Mouse (Mus musculus) 3T3-L1 (cell line): Measurements from ENCODE around the gene Cacna2d4.
A peak's percentile ranks its signal among the peaks of the same experiment; 100 is the strongest.
"Not testable (repeated sequence)": the region's sequence is repeated elsewhere in the genome, so short reads cannot be mapped to it uniquely, and the experiment has no call there.

Experiments used
- DNase-seq: peaks from one replicate; pipeline ENCODE4 v3.0.0-alpha.2; 2015; ENCODE audit warnings: low read depth, low spot score

The Cacna2d4 gene

DNA sequence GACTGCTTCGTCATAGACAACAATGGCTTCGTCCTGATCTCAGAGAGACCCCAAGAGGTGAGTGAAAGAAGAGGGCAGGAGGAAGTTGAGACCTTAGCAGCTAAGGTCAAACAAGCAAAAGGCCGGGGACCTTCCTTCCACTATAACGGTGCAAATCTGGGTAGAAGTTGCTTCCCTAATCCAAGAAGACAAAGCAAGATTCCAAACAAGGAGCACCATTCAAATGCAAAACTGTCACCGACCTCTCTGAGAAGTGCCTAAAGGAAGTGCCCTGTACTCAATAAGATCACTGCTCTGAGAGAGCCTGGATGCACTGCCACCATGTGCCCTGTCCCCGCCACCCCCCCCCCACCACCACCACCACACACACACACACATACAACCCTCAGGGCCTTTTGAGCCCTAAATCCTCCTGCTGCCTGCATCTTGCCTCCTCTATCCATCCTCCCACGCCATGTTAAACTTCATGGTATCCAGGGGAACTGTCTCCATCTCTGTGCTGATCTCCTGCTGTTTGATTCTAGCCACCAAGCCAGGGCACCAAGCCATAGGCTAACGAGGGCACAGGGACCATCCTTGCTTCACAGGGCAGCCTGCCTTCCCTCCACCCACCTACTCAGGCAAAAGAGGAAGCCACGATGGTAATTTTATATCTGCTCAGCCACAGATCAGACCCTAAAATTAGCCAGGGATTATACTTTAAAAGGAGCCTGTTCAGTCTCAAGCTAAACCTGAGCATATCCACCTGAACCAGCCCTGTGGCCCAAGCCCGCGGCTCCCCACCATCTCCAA is 102.0 kb downstream of the Cacna2d4 start:
- no peak for DNase-seq

DNA sequence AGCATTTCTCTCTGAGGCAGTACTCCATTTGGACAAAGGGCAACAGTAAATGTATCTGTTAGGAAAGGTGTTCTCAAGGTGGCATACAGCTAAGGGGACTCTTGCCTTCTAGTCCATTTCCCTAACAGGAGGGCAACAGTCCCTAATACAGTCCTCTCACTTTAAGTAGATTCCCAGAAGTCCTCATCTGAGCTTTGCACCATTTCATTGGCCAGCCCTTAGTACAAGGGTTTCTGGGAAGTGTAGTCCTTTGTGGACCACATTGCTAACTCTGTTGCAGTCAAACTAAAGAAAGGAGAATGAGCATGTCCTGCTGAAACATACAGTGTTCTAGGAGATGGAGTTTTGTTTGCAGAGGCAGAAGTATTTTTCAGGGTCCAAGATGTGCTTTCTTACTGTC is 105.1 kb downstream of the Cacna2d4 start:
- peak; percentile 53 for DNase-seq

DNA sequence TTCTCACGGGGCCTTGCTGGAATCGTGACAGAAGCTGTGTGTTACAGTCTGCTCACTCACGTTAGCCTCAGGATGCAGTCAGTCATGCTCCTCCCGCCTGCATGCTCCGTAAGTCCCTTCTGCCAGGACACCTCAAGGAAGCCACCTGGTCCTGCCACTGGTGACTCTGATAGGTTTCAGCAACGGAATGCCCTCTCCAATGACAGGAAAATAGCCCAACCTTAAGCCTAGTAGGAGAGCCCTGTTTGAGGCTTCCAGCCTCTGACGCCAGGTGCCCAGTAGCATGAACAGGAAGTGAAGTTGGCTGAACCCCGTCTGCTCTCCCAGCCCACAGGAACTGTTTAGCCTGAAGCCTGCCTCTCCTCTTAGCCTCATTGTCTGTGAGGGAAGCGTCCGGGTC is 109.9 kb downstream of the Cacna2d4 start:
- DNase-seq, result no peak

- DNase-seq, result no peak
Observed at GRCm38 (mm10) chr6:119347813-119348212, 111.5 kb downstream of the Cacna2d4 start.

DNA sequence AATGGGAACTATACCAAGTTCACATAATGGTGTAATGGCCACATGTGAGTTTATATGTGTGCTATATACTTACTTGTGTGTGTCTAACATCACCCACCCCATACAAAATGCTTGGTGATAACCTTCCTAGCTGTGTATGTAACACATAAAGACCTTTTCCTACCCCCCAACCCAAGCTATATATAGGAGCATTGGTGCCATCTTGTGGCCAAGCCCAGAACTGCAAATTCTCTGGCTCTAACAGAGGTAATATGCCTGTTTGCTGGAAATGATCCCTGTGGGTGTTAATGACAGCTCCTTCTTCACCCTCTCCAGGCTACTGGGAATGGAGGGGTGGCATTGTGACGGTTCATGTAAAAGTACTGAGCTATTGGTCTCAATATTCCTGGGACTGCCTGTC is 111.9 kb downstream of the Cacna2d4 start:
- DNase-seq, result peak; percentile 87

DNA sequence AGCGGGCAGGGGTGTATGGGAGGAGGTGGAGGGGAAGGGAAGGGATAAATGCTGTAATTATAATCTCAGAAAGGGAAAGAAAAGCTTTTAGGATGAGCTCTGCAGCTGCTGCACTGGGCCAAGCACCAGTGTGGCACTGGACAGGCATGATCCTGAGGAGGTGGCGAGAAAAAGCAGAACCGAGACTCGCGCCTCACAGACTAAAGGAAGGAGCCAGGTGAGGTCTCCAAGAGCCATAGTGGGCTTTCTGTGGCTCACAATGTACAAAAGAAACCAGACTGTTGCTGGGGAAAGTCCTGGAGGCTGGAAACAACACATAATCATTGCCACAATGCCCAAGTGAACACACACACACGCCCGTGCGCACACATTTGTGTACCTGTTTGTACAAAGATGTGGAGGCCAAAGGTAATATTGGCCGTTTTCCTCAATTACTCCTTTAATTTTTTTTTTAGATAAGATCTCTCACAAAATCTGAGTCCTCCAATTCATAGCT is 114.4 kb downstream of the Cacna2d4 start:
- no peak for DNase-seq

DNA sequence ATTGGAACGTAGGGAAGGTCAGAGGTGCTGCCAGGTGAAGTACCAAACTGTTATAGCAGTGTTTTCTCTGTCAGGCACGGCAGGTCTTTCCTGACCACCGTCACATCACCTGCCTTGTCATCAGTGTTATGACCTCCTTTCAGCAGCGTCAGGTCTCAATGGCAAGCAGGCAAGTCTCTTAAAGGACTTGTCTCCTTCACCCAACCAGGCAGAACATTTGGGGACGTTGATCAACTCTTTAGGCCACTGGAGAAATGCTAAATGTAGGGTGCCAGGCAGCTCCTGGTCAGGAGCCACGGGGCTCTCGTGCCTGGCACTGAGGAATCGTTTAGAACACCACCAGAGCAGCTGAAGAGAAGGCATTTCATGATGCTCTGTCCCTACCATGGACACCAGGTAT is 115.3 kb downstream of the Cacna2d4 start:
- no peak for DNase-seq

- DNase-seq, result no peak
Observed at GRCm38 (mm10) chr6:119352501-119352900, 116.2 kb downstream of the Cacna2d4 start.

GRCm38 (mm10) chr6:119358020-119358571 is 121.8 kb downstream of the Cacna2d4 start:
- DNase-seq, result no peak

DNA sequence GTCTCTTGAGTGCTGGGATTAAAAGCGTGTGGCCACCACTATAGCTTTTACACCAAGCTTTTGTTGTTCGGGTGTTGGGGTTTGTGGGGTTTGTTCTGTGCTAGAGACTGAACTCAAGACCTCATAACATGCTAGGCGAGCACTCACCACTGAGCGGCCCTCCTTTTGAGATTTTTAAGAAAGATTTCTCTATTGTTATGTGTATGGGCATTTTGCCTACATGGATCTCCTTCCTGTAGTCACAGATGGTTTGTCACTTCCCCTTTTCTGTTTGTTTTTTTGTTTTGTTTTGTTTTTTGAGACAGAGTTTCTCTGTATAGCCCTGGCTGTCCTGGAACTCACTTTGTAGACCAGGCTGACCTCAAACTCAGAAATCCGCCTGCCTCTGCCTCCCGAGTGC is 123.9 kb downstream of the Cacna2d4 start:
- not testable (repeated sequence) for DNase-seq

GRCm38 (mm10) chr6:119360925-119361702 is 124.8 kb downstream of the Cacna2d4 start:
- no peak for DNase-seq

DNA sequence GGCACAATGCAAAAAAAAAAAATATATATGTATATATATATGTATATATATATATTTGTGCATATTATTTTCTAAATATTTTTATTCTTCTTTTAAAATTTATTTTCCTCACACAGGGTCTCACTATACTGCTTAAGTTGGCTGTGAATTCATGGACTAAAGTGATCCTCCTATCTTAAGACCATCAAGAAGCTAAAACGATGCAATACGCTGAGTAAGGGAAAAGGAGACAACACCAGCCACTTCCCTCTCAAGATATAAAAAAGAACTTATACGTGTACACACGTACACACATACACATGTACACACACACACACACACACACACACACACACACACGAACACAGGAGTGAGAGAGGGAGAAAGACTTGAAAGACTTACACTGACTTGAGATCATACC is 127.3 kb downstream of the Cacna2d4 start:
- DNase-seq, result no peak

DNA sequence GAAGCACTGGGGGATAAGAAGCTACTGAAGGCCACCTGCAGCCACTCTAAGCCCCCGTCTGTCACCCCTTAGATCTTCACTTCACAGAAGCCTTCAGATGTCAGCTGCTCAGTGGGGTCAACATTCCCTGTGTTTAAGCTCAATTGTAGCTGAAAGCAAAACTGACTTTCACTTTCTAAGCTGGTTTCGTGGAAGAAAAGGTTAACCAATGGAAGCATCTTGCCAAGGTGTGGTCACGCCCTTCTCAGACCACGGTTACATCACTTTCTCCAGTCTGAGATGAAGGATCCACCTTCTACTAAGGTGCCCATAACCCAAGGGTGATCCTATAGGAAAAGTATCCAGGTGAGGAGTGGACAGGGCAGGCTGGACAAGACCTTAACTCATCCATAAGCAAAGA is 130.5 kb downstream of the Cacna2d4 start:
- DNase-seq, result not testable (repeated sequence)

GRCm38 (mm10) chr6:119367382-119367781 is 131.1 kb downstream of the Cacna2d4 start:
- no peak for DNase-seq

DNA sequence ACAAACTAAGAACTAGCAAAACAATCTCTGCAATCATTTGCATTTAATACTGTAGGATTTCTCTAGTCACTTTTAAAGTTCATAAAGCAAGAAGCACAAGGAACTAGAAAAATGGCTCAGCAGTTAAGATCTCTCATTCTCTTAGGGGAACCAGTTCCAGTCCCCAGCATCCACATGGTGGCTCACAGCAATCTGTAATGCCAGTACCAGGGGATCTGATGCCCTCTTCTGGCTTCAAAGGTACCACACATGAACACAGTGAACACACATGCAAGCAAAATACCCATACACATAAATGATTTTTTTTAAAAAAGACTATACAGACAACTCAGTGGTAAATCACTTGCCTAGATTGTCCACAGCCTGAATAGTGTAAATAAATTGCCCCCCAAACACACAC is 135.3 kb downstream of the Cacna2d4 start:
- DNase-seq, result no peak

GRCm38 (mm10) chr6:119372237-119372636 is 135.9 kb downstream of the Cacna2d4 start:
- no peak for DNase-seq

- no peak for DNase-seq
Observed at GRCm38 (mm10) chr6:119373000-119373705, 136.8 kb downstream of the Cacna2d4 start.

DNA sequence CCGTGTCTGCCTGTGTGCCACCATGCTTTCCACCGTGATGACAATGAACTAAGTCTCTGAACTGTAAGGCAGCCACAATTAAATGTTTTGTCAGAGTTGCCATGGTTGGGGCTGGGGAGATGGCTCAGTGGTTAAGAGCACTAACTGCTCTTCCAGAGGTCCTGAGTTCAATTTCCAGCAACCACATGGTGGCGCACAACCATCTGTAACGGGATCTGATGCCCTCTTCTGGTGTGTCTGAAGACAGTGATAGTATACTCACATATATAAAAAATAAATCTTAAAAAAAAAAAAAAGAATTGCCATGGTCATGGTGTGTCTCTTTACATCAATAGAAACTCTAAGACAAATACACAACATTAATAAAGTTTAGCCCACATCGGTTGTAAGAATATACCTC is 138.7 kb downstream of the Cacna2d4 start:
- no peak for DNase-seq

DNA sequence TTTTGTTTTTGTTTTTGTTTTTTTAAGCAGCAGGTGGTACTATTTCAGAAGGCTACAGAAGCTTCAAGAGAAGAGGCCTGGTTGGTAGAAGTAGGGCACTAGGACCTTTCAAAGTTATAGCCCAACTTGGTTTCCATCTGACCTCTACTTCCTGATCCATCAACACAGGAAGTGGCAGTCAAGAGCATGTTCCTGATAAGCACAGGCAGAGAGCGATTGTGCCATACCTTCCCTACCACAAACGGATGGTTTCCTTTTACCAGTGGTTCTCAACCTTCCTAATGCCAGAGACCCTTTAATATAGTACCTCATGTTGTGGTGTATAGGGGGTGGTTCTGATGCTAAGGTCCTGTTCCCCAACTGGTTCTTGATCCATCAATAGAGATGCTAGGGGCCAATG is 141.3 kb downstream of the Cacna2d4 start:
- DNase-seq, result no peak

DNA sequence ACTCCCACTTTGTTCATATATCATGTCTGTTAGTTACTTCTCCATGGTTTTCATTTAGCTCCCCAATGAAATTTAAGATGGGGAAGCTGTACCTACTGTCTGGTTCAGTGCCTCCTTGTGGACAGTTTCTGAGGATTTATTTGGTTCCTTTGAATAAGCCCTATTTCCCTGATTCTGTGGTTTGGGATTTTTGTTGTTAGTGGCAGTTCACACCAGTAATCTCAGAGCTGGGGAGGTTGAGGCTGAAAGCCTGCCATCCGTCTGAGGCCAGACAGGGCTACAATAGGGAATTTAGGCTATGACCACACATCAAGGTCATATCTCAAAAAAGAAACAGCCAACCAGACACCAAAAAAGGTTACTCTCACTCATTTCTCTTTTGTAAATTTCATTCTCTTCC is 142.3 kb downstream of the Cacna2d4 start:
- no peak for DNase-seq

DNA sequence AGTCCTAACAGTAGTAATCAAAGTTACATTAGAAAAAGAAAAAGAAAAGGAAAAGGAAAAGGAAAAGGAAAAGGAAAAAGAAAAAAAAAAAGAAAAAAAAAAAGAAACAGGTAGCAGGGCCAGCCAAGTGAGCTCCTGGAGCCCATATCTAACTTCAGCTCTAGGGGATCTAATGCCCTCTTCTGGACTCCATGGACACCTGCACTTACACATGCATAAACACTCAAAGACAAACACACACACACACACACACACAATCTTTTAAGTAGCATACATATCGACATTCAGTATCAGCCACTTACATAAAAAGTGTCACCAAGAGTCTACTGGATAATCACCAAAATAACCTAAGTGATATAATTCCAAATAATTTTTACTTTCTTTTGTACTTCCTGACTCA is 149.3 kb downstream of the Cacna2d4 start:
- DNase-seq, result no peak

DNA sequence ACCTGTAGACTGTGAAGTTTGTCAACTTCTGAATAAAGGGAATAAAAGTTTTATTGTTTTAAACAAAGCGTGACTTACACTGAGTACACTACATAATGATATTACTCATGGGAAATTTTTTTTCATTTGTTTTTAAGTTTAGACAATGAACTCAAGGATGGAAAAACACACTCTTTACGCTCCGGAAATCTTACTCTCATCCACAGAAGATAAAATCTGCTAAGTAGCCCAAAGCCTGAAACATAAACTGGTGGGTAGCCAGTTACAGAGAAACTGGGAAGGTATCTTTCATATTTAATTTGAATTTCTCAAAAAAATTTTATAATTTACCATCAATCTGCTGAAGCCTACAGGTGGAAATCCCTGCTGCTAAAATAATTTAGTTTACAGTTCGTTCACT is 150.1 kb downstream of the Cacna2d4 start:
- DNase-seq, result no peak
